Mouse (Mus musculus) midbrain, embryonic 15.5 days (tissue): ENCODE results near the gene Spry1. TPM values are rescaled to one million over a fixed set of nuclear protein-coding genes. Genes with fewer than 3 reads are reported as not detected.
A peak's percentile ranks its signal among the peaks of the same experiment; 100 is the strongest.

Source experiments
- ATAC-seq: fragments of 200-750 bp; cut with Nextera tagmentation; replicated peaks from 2 replicates; pipeline ENCODE4 v1.8.0; 2017; ENCODE audit warnings: moderate TSS enrichment
- H3K27ac ChIP-seq: fragments of 300-500 bp; sonication (generic); 2 replicates; pipeline ENCODE4 v1.5.1; 2015; ENCODE audit warnings: mild to moderate bottlenecking, inconsistent platforms
- H3K27me3 ChIP-seq: fragments of 300-500 bp; sonication (generic); replicated peaks from 2 replicates; pipeline ENCODE4 v1.6.1; 2015; ENCODE audit warnings: inconsistent platforms
- H3K36me3 ChIP-seq: fragments of 300-500 bp; sonication (generic); replicated peaks from 2 replicates; pipeline ENCODE4 v1.6.1; 2015; ENCODE audit warnings: inconsistent platforms
- H3K4me1 ChIP-seq: fragments of 300-500 bp; sonication (generic); 2 replicates; pipeline ENCODE4 v1.6.1; 2015; ENCODE audit warnings: inconsistent platforms
- H3K4me2 ChIP-seq: fragments of 300-500 bp; sonication (generic); 2 replicates; pipeline ENCODE4 v1.6.1; 2015; ENCODE audit warnings: inconsistent platforms, mild to moderate bottlenecking, moderate library complexity
- H3K4me3 ChIP-seq: fragments of 300-500 bp; sonication (generic); 2 replicates; pipeline ENCODE4 v1.5.1; 2015; ENCODE audit warnings: mild to moderate bottlenecking, inconsistent platforms
- H3K9ac ChIP-seq: fragments of 300-500 bp; sonication (generic); 2 replicates; pipeline ENCODE4 v1.6.1; 2015; ENCODE audit warnings: mild to moderate bottlenecking, inconsistent platforms
- H3K9me3 ChIP-seq: fragments of 300-500 bp; sonication (generic); 2 replicates; pipeline ENCODE4 v1.6.1; 2016; ENCODE audit warnings: inconsistent platforms
- WGBS: fragments of 180-500 bp; shearing (Covaris S2); methylation state at CpG from one replicate; pipeline ENCODE4 v1.1.7; 2015; ENCODE audit warnings: mixed read lengths; 5-methylcytosine and 5-hydroxymethylcytosine counted together
- polyA plus RNA-seq: library from polyadenylated mRNA; unstranded; fragments of >200 nt; fragmentation: Nextera tagmentation; extraction: Ambion mirVana; gene quantifications from 2 replicates; pipeline ENCODE4 v1.2.1, GENCODE M21; 2015

The Spry1 gene
- polyA plus RNA-seq, 1 experiment from 2014 or later, result 7.9 TPM

DNA sequence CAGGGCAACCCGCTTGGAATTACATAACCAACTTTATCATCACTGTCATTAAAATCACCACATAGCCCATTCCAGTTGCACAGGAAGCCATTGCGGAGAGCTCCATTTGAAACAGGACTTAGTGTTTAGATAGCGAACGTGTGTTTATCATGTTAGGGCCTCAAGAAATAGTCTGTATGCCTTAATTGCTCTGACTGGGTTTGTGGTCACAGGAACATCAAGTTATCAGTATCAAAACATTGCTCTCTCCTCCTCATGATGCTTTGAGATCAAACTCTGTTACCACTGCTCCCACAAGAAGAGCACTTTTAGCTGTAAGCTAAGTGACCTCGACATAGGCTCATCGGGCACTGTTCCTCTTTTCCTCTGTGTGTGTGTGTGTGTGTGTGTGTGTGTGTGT lies 19.9 kb downstream of the Spry1 start:
- Histone ChIP-seq H3K27me3 (peaks cover 8% of the 10 kb centered on the region), H3K4me3 (no peak overlapping the region), H3K4me1 (peaks cover 8% of the 10 kb centered on the region), H3K9me3 (no peaks in the 10 kb centered on the region), H3K4me2 (no peak overlapping the region), H3K36me3 (no peaks in the 10 kb centered on the region), H3K9ac (no peak overlapping the region), H3K27ac (no peak overlapping the region)
- WGBS, result 82% methylated on average over 6 of the region's 6 CpGs
- no peak for ATAC-seq

DNA sequence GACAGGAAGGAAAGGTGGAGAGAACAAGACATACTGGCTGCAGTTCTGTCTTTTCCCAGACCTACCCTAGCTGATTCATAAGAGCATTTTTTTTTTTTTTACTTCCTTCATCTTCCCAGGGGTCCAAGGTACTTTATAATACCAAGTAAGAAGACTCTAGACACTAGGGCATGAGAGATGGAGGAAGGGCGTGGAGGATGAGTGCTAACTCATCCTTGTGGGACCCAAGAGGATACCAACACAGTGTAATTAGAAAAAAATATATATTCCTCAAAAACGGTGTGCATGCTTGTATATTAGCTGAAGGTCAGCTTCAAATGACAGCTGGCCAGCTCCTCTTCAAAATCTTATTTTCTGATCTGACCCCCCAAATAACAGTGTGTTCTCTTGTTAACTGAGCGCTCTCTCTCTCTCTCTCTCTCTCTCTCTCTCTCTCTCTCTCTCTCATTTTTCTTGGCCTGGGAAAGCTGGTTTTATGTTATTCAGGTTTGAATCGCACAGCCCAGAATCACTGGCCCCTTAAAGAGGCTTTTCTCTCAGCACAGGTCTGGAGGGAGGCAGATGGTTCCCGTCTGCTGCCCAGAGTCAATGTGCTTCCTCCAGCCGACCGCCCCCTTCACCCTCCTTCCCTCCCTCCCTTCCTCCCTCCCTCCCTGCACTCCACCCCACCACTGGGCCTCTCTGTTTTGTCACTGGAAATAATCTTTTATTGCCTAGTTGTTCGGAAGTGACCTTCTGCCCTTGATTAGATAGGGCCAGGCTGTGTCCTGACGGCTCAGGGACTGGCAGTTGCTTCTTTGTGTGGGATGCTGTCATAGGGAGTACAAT lies 26.8 kb downstream of the Spry1 start:
- Histone ChIP-seq H3K27me3 (peaks cover 28% of the 10 kb centered on the region; the same call in 1 of the 2 replicates), H3K9me3 (peaks cover 17% of the 10 kb centered on the region; the same call in 1 of the 2 replicates), H3K36me3 (no peaks in the 10 kb centered on the region), H3K4me1 (peaks cover 4% of the 10 kb centered on the region; the same call in 1 of the 2 replicates), H3K4me2 (no peak overlapping the region), H3K27ac (no peak overlapping the region), H3K9ac (no peak overlapping the region), H3K4me3 (no peak overlapping the region)
- 12% methylated on average over 9 of the region's 9 CpGs for WGBS
- ATAC-seq, result peak; percentile 78

DNA sequence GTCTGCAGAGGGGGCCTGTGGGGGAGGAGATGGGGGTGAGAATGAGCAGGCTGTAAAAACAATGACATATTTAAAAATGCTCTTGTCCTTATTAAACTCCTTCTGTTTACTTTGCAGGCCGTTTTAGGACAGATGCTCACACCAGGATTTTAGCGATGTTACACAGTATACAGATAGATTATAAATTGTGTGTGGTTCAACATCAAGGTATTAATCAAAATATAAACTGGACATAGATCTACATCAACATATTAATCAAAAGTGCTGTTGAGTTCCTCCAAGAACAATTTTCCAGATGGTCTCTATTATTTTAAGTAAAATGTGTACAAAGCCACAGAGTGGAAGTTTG lies 27.3 kb downstream of the Spry1 start:
- H3K4me3 ChIP-seq, result no peak overlapping the region
- H3K4me1 ChIP-seq, result peaks cover 5% of the 10 kb centered on the region
- peaks cover 17% of the 10 kb centered on the region; the same call in 1 of the 2 replicates for H3K9me3 ChIP-seq
- no peak overlapping the region for H3K27ac ChIP-seq
- ATAC-seq, result 0 out of 2 replicates have a peak, but pooled peaks have one; percentile 6
- peaks cover 28% of the 10 kb centered on the region; the same call in 1 of the 2 replicates for H3K27me3 ChIP-seq
- H3K36me3 ChIP-seq, result no peaks in the 10 kb centered on the region
- H3K4me2 ChIP-seq, result no peak overlapping the region
- WGBS, result 11% methylated on average over 2 of the region's 2 CpGs
- no peak overlapping the region for H3K9ac ChIP-seq

DNA sequence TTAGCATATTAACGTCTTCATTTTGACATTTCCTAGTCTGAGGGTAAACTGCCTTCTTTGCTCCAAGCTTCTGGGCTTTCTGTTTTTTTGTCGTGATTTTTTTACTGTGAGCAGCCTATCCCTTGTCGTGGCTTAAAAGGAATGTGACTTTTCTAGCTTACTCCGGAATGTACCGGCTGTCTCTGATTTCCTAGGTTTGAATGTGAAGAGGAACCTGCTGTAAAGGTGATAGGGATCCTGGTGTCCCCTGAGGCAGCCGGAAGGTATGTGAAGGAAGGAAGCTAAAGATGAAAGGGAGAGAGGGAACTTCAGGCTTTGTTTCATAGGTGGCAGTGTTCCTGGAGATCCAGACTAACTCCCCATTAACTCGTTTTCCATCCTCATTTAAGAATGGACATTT lies 28.0 kb downstream of the Spry1 start:
- Histone ChIP-seq H3K4me1 (peaks cover 10% of the 10 kb centered on the region), H3K4me2 (no peak overlapping the region), H3K27ac (no peak overlapping the region), H3K9ac (no peak overlapping the region), H3K36me3 (no peaks in the 10 kb centered on the region), H3K27me3 (peaks cover 28% of the 10 kb centered on the region; the same call in 1 of the 2 replicates), H3K4me3 (no peak overlapping the region), H3K9me3 (peaks cover 17% of the 10 kb centered on the region; the same call in 1 of the 2 replicates)
- ATAC-seq, result no peak
- WGBS, result 21% methylated on average over 7 of the region's 7 CpGs

DNA sequence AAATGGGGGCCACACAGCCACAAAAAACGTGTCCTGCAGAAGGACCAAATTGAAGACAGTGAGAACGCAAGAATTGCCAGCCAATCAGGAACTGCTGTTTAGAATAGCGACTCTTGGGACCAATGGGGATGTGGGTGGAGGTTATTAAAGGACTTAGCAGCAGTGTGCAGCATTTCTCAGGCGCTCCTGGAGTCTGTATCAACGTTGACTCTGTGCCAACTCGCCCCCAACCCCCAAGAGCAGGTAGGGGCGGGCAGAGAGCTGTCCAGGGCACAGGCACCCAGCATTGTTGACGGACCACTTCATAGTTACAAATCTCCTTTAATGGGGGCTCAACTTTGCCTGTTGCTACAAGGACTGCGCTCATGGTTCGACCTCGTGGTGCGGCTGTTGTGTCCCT lies 28.9 kb downstream of the Spry1 start:
- H3K27ac ChIP-seq, result no peak overlapping the region
- ATAC-seq, result no peak
- WGBS, result 92% methylated on average over 12 of the region's 12 CpGs
- peaks cover 19% of the 10 kb centered on the region for H3K4me1 ChIP-seq
- no peak overlapping the region for H3K4me3 ChIP-seq
- H3K4me2 ChIP-seq, result no peak overlapping the region
- no peak overlapping the region for H3K9ac ChIP-seq
- H3K9me3 ChIP-seq, result peaks cover 17% of the 10 kb centered on the region; the same call in 1 of the 2 replicates
- H3K27me3 ChIP-seq, result peaks cover 28% of the 10 kb centered on the region; the same call in 1 of the 2 replicates
- no peaks in the 10 kb centered on the region for H3K36me3 ChIP-seq

DNA sequence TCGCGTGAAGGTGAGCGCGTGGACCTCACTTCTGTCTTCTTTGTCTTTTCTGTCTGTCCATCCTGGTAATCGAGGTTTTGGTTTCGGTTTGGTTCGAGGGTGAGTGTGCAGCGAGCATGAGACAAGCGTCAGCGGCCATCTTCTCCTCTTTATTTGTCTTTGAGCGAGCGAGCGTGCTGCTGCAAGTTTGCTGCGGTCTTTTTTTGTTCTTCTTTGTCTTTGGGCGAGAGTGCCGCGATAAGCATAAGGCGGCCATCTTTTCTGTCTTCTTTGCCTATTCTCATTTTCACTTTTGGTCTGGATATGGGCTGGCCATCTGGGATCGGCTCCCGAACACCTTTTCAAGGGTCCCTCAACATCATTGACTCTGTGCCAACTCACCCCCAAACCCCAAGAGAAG lies 29.4 kb downstream of the Spry1 start:
- no peak for ATAC-seq
- Histone ChIP-seq H3K4me2 (no peak overlapping the region), H3K27ac (no peak overlapping the region), H3K9me3 (peaks cover 17% of the 10 kb centered on the region; the same call in 1 of the 2 replicates), H3K36me3 (no peaks in the 10 kb centered on the region), H3K4me3 (no peak overlapping the region), H3K9ac (no peak overlapping the region), H3K27me3 (peaks cover 28% of the 10 kb centered on the region; the same call in 1 of the 2 replicates), H3K4me1 (peaks cover 23% of the 10 kb centered on the region)
- WGBS, result 96% methylated on average over 20 of the region's 20 CpGs

DNA sequence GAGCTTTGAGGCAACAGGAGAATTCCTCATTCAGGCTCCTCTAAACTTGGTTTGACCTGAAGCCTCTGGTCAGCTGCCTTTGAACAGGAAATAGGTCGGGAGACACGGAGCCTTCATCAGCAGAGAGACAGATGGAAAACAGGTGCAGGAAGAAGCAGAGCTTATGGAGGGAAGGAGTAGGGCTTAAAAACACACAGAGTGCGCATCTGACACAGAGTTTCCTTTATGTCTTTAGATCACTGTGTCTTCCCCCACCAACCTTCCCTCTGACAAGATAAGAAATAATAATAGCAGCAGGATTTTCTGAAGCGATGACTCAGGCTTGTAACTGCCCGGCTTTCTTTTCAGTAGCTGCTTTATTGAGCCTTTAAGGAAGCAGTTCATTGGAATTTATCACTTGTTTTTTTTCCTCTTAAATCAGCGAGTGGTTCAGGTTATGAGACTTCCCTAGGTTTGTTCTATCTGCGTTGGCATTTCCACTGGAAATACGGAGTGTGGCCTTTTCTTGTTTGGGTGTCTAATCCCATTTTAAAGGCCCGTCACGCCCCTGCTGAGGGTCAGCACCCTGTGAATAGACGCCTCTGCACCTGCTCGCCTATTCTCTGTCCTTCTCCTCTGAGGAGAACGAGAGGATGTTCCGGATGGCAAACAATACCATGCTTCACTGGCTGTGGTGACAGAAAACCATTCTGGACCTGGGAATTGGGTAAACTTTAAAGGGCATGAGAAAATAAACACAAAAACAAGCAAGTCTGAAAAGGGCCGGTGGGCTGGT lies 32.7 kb downstream of the Spry1 start:
- Histone ChIP-seq H3K9ac (no peak overlapping the region), H3K27me3 (peaks cover 25% of the 10 kb centered on the region; the same call in 1 of the 2 replicates), H3K4me2 (no peak overlapping the region), H3K9me3 (peaks cover 17% of the 10 kb centered on the region; the same call in 1 of the 2 replicates), H3K4me1 (peaks cover 24% of the 10 kb centered on the region), H3K36me3 (no peaks in the 10 kb centered on the region), H3K4me3 (no peak overlapping the region), H3K27ac (no peak overlapping the region)
- no peak for ATAC-seq
- 3% methylated on average over 15 of the region's 15 CpGs for WGBS

DNA sequence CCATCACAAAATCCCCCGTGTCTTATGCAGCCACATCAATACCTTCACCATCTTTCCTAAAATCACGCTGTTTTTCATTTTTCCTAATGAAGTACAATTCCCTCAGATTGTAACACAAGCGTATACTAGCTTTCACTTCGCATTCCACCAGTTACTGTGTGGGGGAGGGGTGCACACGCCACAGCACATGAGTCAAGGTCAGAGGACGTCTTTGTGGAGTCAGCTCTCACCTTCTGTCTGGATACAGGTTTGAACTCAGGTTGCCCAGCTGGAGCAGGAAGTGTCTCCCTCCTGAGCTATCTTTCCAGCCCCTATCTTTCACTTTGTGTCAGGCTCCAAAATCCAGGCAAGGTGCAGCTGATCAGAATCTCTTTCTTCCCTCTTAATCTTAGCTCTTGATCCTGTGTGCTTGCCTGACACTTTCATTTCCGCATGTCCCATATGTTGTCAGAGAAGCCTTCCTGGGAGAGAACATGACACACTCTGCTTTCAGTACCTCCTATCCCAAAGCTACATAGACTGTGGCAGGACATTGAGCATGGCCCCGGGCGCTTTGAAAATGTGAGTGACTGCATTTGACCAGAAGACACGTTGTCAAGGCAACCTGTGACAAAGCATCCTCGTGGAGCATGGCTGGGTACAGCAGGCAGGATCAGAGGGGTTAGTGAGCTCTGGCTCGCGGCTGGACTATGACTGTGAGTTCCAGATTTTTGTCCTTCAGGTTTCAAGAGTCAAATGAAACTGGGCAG lies 33.9 kb downstream of the Spry1 start:
- H3K27ac ChIP-seq, result no peak overlapping the region
- peaks cover 22% of the 10 kb centered on the region; the same call in 1 of the 2 replicates for H3K27me3 ChIP-seq
- 26% methylated on average over 13 of the region's 13 CpGs for WGBS
- peak; percentile 92 for ATAC-seq
- H3K4me3 ChIP-seq, result no peak overlapping the region
- no peaks in the 10 kb centered on the region for H3K36me3 ChIP-seq
- peaks cover 24% of the 10 kb centered on the region for H3K4me1 ChIP-seq
- H3K4me2 ChIP-seq, result no peak overlapping the region
- peaks cover 12% of the 10 kb centered on the region; the same call in 1 of the 2 replicates for H3K9me3 ChIP-seq
- no peak overlapping the region for H3K9ac ChIP-seq

DNA sequence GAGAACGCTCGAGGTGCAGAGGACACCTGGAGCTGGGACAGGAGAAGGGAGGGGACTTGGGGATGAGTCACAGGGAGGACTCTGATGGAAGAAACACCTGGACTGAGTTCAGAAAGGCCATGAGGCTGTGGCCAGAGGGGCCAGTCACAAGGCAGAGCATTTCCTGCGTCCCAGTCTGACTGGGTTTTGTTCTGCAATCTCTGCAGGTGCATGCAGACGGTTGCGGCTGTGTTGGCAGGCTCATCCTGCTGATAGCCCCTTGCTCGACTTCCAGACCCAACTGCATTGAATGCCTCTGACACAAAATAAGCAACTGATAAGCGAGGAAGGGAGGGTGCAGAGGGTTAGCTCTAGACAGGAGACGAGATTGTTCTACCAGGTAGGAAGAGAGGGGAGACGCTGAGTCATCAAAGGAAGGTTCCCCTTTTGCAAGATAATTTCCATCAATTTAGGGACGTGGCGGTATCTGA lies 35.3 kb downstream of the Spry1 start:
- Histone ChIP-seq H3K9ac (no peak overlapping the region), H3K27me3 (peaks cover 12% of the 10 kb centered on the region; the same call in 1 of the 2 replicates), H3K27ac (no peak overlapping the region), H3K4me1 (peaks cover 24% of the 10 kb centered on the region), H3K36me3 (no peaks in the 10 kb centered on the region), H3K4me3 (no peak overlapping the region), H3K4me2 (no peak overlapping the region), H3K9me3 (no peaks in the 10 kb centered on the region)
- 85% methylated on average over 11 of the region's 11 CpGs for WGBS
- 0 out of 2 replicates have a peak, but pooled peaks have one; percentile 22 for ATAC-seq

DNA sequence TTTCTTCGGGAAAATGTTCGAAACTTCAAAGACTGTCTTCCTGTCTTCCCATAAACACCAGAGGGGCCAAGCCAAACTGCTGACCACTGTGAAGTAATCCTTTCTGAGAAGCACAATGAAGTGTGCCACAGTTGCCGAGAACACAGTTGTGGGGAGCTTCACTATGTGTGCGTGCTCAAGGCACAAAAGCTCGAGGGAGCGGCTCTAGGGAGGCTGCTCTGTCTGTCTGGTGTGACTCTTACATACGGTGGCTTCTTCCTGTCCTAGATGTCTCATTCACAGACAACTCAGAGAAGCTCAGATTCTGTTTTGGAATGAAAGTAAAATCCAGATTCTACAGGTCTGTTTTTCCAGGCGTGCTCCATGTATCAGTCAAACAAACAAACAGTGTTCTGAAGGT lies 36.5 kb downstream of the Spry1 start:
- 68% methylated on average over 8 of the region's 8 CpGs for WGBS

DNA sequence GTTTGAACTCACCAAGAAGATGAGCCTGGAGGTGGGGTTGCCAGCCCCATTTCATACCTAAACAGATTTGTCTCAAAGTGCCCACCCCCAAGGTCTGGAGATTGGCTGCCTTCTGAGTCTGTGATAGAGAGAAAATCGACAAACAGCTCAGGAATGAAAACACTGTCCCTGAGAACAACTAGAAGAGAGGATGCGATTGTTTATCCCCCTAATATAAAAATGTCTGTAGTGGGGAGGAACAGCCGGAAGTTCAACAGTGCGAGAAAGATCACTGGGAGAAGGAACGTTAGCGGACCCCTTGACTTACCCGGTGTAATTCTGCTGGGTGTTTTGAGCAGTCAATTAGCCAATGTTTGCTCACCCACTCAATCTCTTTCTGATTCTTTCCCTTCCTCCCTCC lies 46.5 kb downstream of the Spry1 start:
- H3K36me3 ChIP-seq, result no peaks in the 10 kb centered on the region
- WGBS, result 52% methylated on average over 7 of the region's 7 CpGs
- H3K4me3 ChIP-seq, result no peak overlapping the region
- no peak overlapping the region for H3K27ac ChIP-seq
- ATAC-seq, result no peak
- H3K27me3 ChIP-seq, result 0 out of 2 replicates have a peak, but pooled peaks cover 6% of the 10 kb centered on the region
- H3K9ac ChIP-seq, result no peak overlapping the region
- H3K4me1 ChIP-seq, result peaks cover 9% of the 10 kb centered on the region; the same call in 1 of the 2 replicates
- H3K9me3 ChIP-seq, result no peaks in the 10 kb centered on the region
- H3K4me2 ChIP-seq, result no peak overlapping the region

More for the DNA sequence above, 36.5 kb downstream of the Spry1 start:
- Histone ChIP-seq H3K27ac (no peak overlapping the region), H3K4me2 (no peak overlapping the region), H3K9me3 (no peaks in the 10 kb centered on the region), H3K36me3 (no peaks in the 10 kb centered on the region), H3K4me1 (peaks cover 24% of the 10 kb centered on the region), H3K27me3 (0 out of 2 replicates have a peak, but pooled peaks cover under 1% of the 10 kb centered on the region), H3K9ac (no peak overlapping the region), H3K4me3 (no peak overlapping the region)
- ATAC-seq, result no peak
